Mouse (Mus musculus) cerebellum, adult 11 months (tissue): ENCODE results near the gene Clec5a.
"Not testable (repeated sequence)": the region's sequence is repeated elsewhere in the genome, so short reads cannot be mapped to it uniquely, and the experiment has no call there.

Experiments
- DNase-seq: peaks from one replicate; pipeline ENCODE4 v3.0.0; 2022

Clec5a gene

GRCm38 (mm10) chr6:40585645-40586044 is at the start of gene Clec5a:
TSS of gene Clec5a (minus strand) at chr6:40585821.
- DNase-seq: no peak

- no peak for DNase-seq
Observed at GRCm38 (mm10) chr6:40634640-40635071, 49.0 kb upstream of the Clec5a start.

GRCm38 (mm10) chr6:40628406-40629000 is 42.9 kb upstream of the Clec5a start, which contains the start of gene Mgam:
TSS of gene Mgam (plus strand) at chr6:40628831.
- no peak for DNase-seq

GRCm38 (mm10) chr6:40626111-40626510 is 40.5 kb upstream of the Clec5a start:
- no peak for DNase-seq

- peak; percentile 27 for DNase-seq
Observed at GRCm38 (mm10) chr6:40617965-40618364, 32.3 kb upstream of the Clec5a start.

GRCm38 (mm10) chr6:40613260-40613852 is 27.7 kb upstream of the Clec5a start, which contains the start of gene Tas2r138:
TSS of gene Tas2r138 (minus strand) at chr6:40613310.
- no peak for DNase-seq

GRCm38 (mm10) chr6:40610244-40610643 is 24.6 kb upstream of the Clec5a start:
- no peak for DNase-seq

GRCm38 (mm10) chr6:40607431-40607830 is 21.8 kb upstream of the Clec5a start:
- peak; percentile 3 for DNase-seq

- DNase-seq: not testable (repeated sequence)
Observed at GRCm38 (mm10) chr6:40598546-40598945, 12.9 kb upstream of the Clec5a start.

GRCm38 (mm10) chr6:40594804-40595550 is 9.4 kb upstream of the Clec5a start:
- DNase-seq: no peak

GRCm38 (mm10) chr6:40588346-40588745 is 2.7 kb upstream of the Clec5a start:
- DNase-seq: no peak

GRCm38 (mm10) chr6:40584336-40584735 is 1.3 kb downstream of the Clec5a start:
- DNase-seq: no peak

GRCm38 (mm10) chr6:40576305-40576704 is 9.3 kb downstream of the Clec5a start:
- DNase-seq: no peak

- no peak for DNase-seq
Observed at GRCm38 (mm10) chr6:40573618-40574017, 12.0 kb downstream of the Clec5a start.

- no peak for DNase-seq
Observed at GRCm38 (mm10) chr6:40569187-40569586, 16.4 kb downstream of the Clec5a start, which contains the start of gene Olfr460. TSS of gene Olfr460 (plus strand) at chr6:40569487.

GRCm38 (mm10) chr6:40554950-40555349 is 30.7 kb downstream of the Clec5a start, which contains the start of gene Olfr461:
TSS of gene Olfr461 (minus strand) at chr6:40555050.
- DNase-seq: no peak

GRCm38 (mm10) chr6:40544690-40545089 is 40.9 kb downstream of the Clec5a start:
- no peak for DNase-seq
